ENCODE assay signal across 22 mouse cellular contexts in genomic region chr13:12372755-12373154, GRCm38 (mm10). TPM values are rescaled to one million over a fixed set of nuclear protein-coding genes. Genes with fewer than 3 reads are reported as not detected.
DNase-seq lines count a peak whose midpoint lies in the region; ATAC-seq and TF ChIP-seq lines count a peak whose summit lies in the region.
"Had no signal": no experiment of that assay in that cellular context is flagged by ENCODE, and none has a peak within 500 bp of the region (broad histone marks: within the 10 kb centered on the region; RNA-seq: fewer than 3 reads in every experiment).

No protein-coding gene starts in this region.

- no peak overlapping the region for H3K4me2 ChIP-seq in heart, embryonic 13.5 days
- H3K4me2 ChIP-seq: forebrain, embryonic 13.5 days; heart, embryonic 15.5 days; hindbrain, embryonic 14.5 days had no signal

- H3K36me3 ChIP-seq in heart, embryonic 13.5 days: no peaks in the 10 kb centered on the region
- H3K36me3 ChIP-seq: forebrain, embryonic 10.5 days; G1E; heart, embryonic 15.5 days had no signal

- intact Hi-C loops in heart, postnatal 14 days (cut with DNase I): no loop called here
- intact Hi-C loops in gastrocnemius, adult 2 months (cut with DNase I): no loop called here
- intact Hi-C loops in left cerebral cortex, postnatal 36 days (cut with DNase I): no loop called here

- H3K4me1 ChIP-seq in heart, embryonic 13.5 days: peaks cover 31% of the 10 kb centered on the region
- H3K4me1 ChIP-seq: forebrain, embryonic 10.5 days; forebrain, embryonic 13.5 days had no signal

- H3K9me3 ChIP-seq in heart, embryonic 13.5 days: no peaks in the 10 kb centered on the region
- H3K9me3 ChIP-seq: forebrain, embryonic 10.5 days; forebrain, embryonic 13.5 days; G1E; heart, embryonic 15.5 days had no signal

- ATAC-seq in heart, embryonic 13.5 days (ENCODE audit: extremely low read depth, insufficient number of reproducible peaks, low FRiP score, low TSS enrichment): no peak
- ATAC-seq: CD4-positive, CD25-positive, alpha-beta regulatory T cell, adult 4 months; forebrain, embryonic 13.5 days; forebrain, embryonic 16.5 days; intestine, postnatal 0 days had no signal

- no peak for TF ChIP-seq CTCF in gastrocnemius, adult 2 months (IDR thresholded peaks at IDR 0.05)

- H3K27ac ChIP-seq in heart, embryonic 13.5 days (replicated peaks): 0 out of 2 replicates have a peak overlapping the region, but pooled peaks have one; percentile 24
- no peak overlapping the region for H3K27ac ChIP-seq in gastrocnemius, adult 2 months
- H3K27ac ChIP-seq: forebrain, embryonic 10.5 days; forebrain, embryonic 13.5 days; heart, embryonic 15.5 days; hindbrain, embryonic 14.5 days had no signal

- no peak overlapping the region for H3K9ac ChIP-seq in heart, embryonic 13.5 days
- H3K9ac ChIP-seq: forebrain, embryonic 13.5 days; heart, embryonic 15.5 days; hindbrain, embryonic 14.5 days had no signal

- DNase-seq in heart, postnatal 14 days: no peak
- peak; percentile 15 for DNase-seq in ES-CJ7 (ENCODE audit: low read depth, low spot score)
- DNase-seq in R1 (ENCODE audit: low read depth, low spot score): peak; percentile 25
- no peak for DNase-seq in gastrocnemius, adult 2 months
- DNase-seq in left cerebral cortex, postnatal 36 days (ENCODE audit: low spot score in 2 of 2): no peak
- DNase-seq: adrenal gland, postnatal 10 days; adrenal gland, postnatal 36 days; cerebellum, adult 18-20 months; cerebellum, adult 9-10 months; cerebellum, postnatal 14 days; gastrocnemius, postnatal 14 days; heart, postnatal 4 days; kidney, adult 8-10 months had no signal

- 17% methylated on average over 3 of the region's 3 CpGs for WGBS in heart, embryonic 13.5 days

- no peaks in the 10 kb centered on the region for H3K27me3 ChIP-seq in heart, embryonic 13.5 days (replicated peaks)
- H3K27me3 ChIP-seq: heart, embryonic 15.5 days had no signal

- H3K4me3 ChIP-seq in heart, embryonic 13.5 days: no peak overlapping the region
- H3K4me3 ChIP-seq in gastrocnemius, adult 2 months: no peak overlapping the region
- H3K4me3 ChIP-seq: forebrain, embryonic 10.5 days; forebrain, embryonic 13.5 days; heart, embryonic 15.5 days had no signal

RNA-seq across cellular contexts. Expression of gene Heatr1, which starts 22.1 kb away (rescaled TPM):
- 8.8 and 10.1 TPM in 2 replicates for polyA plus RNA-seq in heart, embryonic 13.5 days (2015; fragmentation: Nextera tagmentation; extraction: Ambion mirVana)
- 10 to 100 TPM; 13.8 to 14.7 TPM for total RNA-seq in heart, postnatal 14 days (2021)
- 10 to 100 TPM; 13.5 to 14.0 TPM for total RNA-seq in gastrocnemius, adult 2 months (2021)
- total RNA-seq in left cerebral cortex, postnatal 36 days (2021): 10 to 100 TPM; 24.1 to 31.6 TPM

RNA-seq across cellular contexts. Expression of gene Actn2, which starts 32.2 kb away (rescaled TPM):
- 1,324 and 1,364 TPM in 2 replicates for polyA plus RNA-seq in heart, embryonic 13.5 days (2015; fragmentation: Nextera tagmentation; extraction: Ambion mirVana)
- total RNA-seq in heart, postnatal 14 days (2021): 1,000 to 10,000 TPM; 1,811 to 1,984 TPM
- 1,000 to 10,000 TPM in 1 of 2 experiments, 100 to 1,000 TPM in 1; 773 to 1,947 TPM for total RNA-seq in gastrocnemius, adult 2 months (2021)
- 10 to 100 TPM; 15.2 to 19.4 TPM for total RNA-seq in left cerebral cortex, postnatal 36 days (2021)
- polyA plus RNA-seq: G1E had no signal

Comparison
In these comparisons a context has a peak if more than half of its experiments do, and no peak if none do; other contexts are left out.
1. DNase-seq: peak in ES-CJ7 (single experiment) and R1 (single experiment); none in heart, postnatal 14 days (0 of 2), gastrocnemius, adult 2 months (single experiment) and left cerebral cortex, postnatal 36 days (0 of 2).
2. RNA of gene Actn2, which starts 32.2 kb away (total RNA-seq): 1,811 to 1,984 TPM in heart, postnatal 14 days and 773 to 1,947 TPM in gastrocnemius, adult 2 months; 15.2 to 19.4 TPM in left cerebral cortex, postnatal 36 days; every median in the first group is over 10 times any median in the second.